Mouse (Mus musculus): ENCODE results near the gene B3gnt9.

- no peak for TF ChIP-seq CTCF (IDR thresholded peaks at IDR 0.05; ENCODE audit: insufficient read depth, low read depth, low read length)
- TF ChIP-seq POLR2A (IDR thresholded peaks at IDR 0.05; ENCODE audit: insufficient read depth, low read depth, low read length), result no peak
Measured at GRCm38 (mm10) chr8:105254966-105255350, at the start of gene B3gnt9.
